Mouse (Mus musculus) midbrain, embryonic 10.5 days (tissue): Measurements from ENCODE around the gene Gnai2. TPM values are rescaled to one million over a fixed set of nuclear protein-coding genes. Genes with fewer than 3 reads are reported as not detected.

ENCODE experiments used
- DNase-seq: peaks from one replicate; pipeline ENCODE4 v3.0.0-alpha.2; 2017; ENCODE audit warnings: low spot score
- H3K27ac ChIP-seq: fragments of 300-500 bp; sonication (generic); replicated peaks from 2 replicates; pipeline ENCODE4 v1.5.1; 2016; ENCODE audit warnings: mild to moderate bottlenecking
- H3K27me3 ChIP-seq: fragments of 300-500 bp; sonication (generic); 2 replicates; pipeline ENCODE4 v1.6.1; 2016; ENCODE audit warnings: low read depth, mild to moderate bottlenecking; ENCODE audit not compliant: poor library complexity, severe bottlenecking
- H3K36me3 ChIP-seq: fragments of 300-500 bp; sonication (generic); 2 replicates; pipeline ENCODE4 v1.6.1; 2016; ENCODE audit warnings: mild to moderate bottlenecking, moderate library complexity
- H3K4me1 ChIP-seq: fragments of 300-500 bp; sonication (generic); 2 replicates; pipeline ENCODE4 v1.6.1; 2016
- H3K4me3 ChIP-seq: fragments of 300-500 bp; sonication (generic); 2 replicates; pipeline ENCODE4 v1.5.1; 2016; ENCODE audit warnings: mild to moderate bottlenecking, moderate library complexity
- H3K9me3 ChIP-seq: fragments of 300-500 bp; sonication (generic); replicated peaks from 2 replicates; pipeline ENCODE4 v1.6.1; 2016; ENCODE audit warnings: mild to moderate bottlenecking
- WGBS: fragments of 180-500 bp; shearing (Covaris S2); methylation state at CpG from one replicate; pipeline ENCODE4 v1.1.7; 2016; 5-methylcytosine and 5-hydroxymethylcytosine counted together
- polyA plus RNA-seq: library from polyadenylated mRNA; unstranded; fragments of >200 nt; fragmentation: Nextera tagmentation; extraction: Ambion mirVana; gene quantifications from 2 replicates; pipeline ENCODE4 v1.2.1, GENCODE M21; 2016

The Gnai2 gene
- polyA plus RNA-seq, 1 experiment from 2014 or later, result 629 TPM

- no peak for DNase-seq
- H3K4me1 ChIP-seq, result peaks cover 29% of the 10 kb centered on the region
- H3K27ac ChIP-seq, result no peak overlapping the region
- peaks cover 9% of the 10 kb centered on the region; the same call in 1 of the 2 replicates for H3K36me3 ChIP-seq
- H3K27me3 ChIP-seq, result no peaks in the 10 kb centered on the region
- WGBS, result 97% methylated on average over 2 of the region's 2 CpGs
- no peaks in the 10 kb centered on the region for H3K9me3 ChIP-seq
- no peak overlapping the region for H3K4me3 ChIP-seq
Measured at GRCm38 (mm10) chr9:107653474-107653873, 18.3 kb upstream of the Gnai2 start.

DNA sequence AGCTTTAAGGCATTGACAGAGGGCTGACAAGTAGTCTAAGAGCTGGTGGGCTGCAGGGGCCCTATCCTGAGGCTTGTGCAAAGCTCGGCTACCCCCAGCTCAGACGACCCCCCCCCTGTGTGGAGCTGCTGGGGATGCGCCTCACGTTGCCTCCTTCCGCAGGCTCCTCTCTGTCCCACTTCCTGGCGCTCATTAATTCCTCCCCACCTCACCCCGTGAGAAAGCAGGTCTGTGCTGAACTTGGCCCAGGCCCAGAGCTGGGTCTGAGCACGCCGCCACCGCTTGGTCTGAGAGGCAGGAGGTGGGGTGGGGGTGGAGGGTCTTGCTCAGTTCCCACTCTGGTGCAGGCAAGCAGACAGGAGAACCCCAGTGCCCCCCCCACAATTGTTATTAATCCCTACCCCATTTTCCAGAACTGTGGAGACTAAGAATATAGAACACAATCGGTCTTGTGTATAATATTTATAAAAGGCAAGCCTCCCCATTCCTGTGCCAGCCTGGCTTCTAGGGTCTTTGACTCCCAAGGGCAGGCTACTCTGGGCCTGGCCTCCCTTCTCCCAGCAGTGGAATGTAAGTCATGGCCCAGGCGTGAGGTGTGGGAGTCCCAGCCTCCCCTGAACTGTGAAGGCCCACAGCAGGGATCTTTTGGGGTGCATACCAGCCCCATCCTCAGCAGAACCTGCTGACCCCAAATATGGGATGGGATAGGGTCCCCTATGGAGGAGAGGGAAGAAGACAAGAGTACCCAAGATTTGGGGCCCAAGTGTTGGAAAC, 15.7 kb upstream of the Gnai2 start:
- Histone ChIP-seq H3K4me1 (peaks cover 22% of the 10 kb centered on the region), H3K4me3 (no peak overlapping the region), H3K27me3 (no peaks in the 10 kb centered on the region), H3K9me3 (no peaks in the 10 kb centered on the region), H3K27ac (peak overlapping the region; percentile 10), H3K36me3 (0 out of 2 replicates have a peak, but pooled peaks cover under 1% of the 10 kb centered on the region)
- DNase-seq, result no peak
- 56% methylated on average over 12 of the region's 12 CpGs for WGBS

DNA sequence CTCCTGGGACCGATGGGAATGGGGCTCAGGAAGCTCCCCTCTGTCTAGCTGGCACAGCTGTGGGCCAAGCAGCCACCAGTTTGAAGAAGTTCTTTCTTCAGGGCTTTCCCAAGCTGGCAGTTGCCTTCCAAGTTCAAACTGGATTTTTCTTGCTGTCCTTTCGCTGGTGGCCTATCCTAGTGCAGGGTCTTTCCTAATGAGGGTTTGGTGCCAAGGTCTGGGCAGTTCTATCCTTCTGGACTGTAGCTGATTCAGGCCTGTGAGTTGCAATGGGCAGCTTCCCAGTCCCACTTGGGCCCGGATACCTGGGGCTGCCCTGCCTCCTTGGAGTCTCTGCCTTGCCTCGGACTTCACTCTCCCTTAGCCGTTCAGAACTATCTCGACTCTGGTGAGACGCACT, 15.1 kb upstream of the Gnai2 start:
- H3K27ac ChIP-seq, result peak overlapping the region; percentile 10; the same call in 1 of the 2 replicates
- DNase-seq, result no peak

GRCm38 (mm10) chr9:107648767-107649166, 13.6 kb upstream of the Gnai2 start:
- Histone ChIP-seq H3K9me3 (no peaks in the 10 kb centered on the region), H3K27ac (no peak overlapping the region), H3K4me1 (peaks cover 40% of the 10 kb centered on the region), H3K27me3 (0 out of 2 replicates have a peak, but pooled peaks cover 5% of the 10 kb centered on the region), H3K36me3 (no peaks in the 10 kb centered on the region), H3K4me3 (no peak overlapping the region)
- 84% methylated on average over 3 of the region's 3 CpGs for WGBS
- DNase-seq, result no peak

More for the DNA sequence above, 15.1 kb upstream of the Gnai2 start:
- Histone ChIP-seq H3K27me3 (0 out of 2 replicates have a peak, but pooled peaks cover 1% of the 10 kb centered on the region), H3K36me3 (no peaks in the 10 kb centered on the region), H3K9me3 (no peaks in the 10 kb centered on the region), H3K4me3 (no peak overlapping the region), H3K4me1 (peaks cover 25% of the 10 kb centered on the region)
- 83% methylated on average over 7 of the region's 7 CpGs for WGBS

GRCm38 (mm10) chr9:107646975-107647374, 11.8 kb upstream of the Gnai2 start:
- Histone ChIP-seq H3K36me3 (no peaks in the 10 kb centered on the region), H3K27ac (no peak overlapping the region), H3K4me1 (peaks cover 42% of the 10 kb centered on the region), H3K9me3 (no peaks in the 10 kb centered on the region), H3K27me3 (0 out of 2 replicates have a peak, but pooled peaks cover 5% of the 10 kb centered on the region), H3K4me3 (no peak overlapping the region)
- no peak for DNase-seq
- 83% methylated on average over 6 of the region's 6 CpGs for WGBS

- no peaks in the 10 kb centered on the region for H3K36me3 ChIP-seq
Measured at GRCm38 (mm10) chr9:107645577-107645976, 10.4 kb upstream of the Gnai2 start.

DNA sequence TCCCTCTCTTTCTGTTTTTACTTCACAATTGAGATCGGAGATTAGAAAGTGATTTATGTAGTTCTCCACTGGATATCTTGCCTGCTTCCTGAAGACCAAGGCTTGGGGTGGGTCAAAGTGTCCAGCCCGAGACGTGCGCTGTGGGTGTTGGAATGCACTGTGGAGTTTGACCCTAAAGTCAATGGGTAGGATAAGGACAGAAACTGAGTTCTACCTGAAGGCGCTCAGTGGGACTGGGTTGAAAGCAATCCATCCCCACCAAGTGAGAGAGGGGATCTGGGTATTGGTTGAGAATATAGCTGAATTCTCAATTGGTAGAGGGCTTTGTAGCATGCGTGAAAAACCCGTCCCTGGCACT, 10.0 kb upstream of the Gnai2 start:
- H3K4me3 ChIP-seq, result peak overlapping the region; percentile 54; the same call in 1 of the 2 replicates
- no peaks in the 10 kb centered on the region for H3K36me3 ChIP-seq
- H3K27me3 ChIP-seq, result 0 out of 2 replicates have a peak, but pooled peaks cover 5% of the 10 kb centered on the region
- 52% methylated on average over 7 of the region's 7 CpGs for WGBS
- no peak for DNase-seq
- peak overlapping the region; percentile 90 for H3K27ac ChIP-seq
- peaks cover 43% of the 10 kb centered on the region for H3K4me1 ChIP-seq
- H3K9me3 ChIP-seq, result no peaks in the 10 kb centered on the region

More at GRCm38 (mm10) chr9:107645577-107645976, 10.4 kb upstream of the Gnai2 start:
- Histone ChIP-seq H3K9me3 (no peaks in the 10 kb centered on the region), H3K27ac (no peak overlapping the region), H3K4me1 (peaks cover 42% of the 10 kb centered on the region), H3K27me3 (0 out of 2 replicates have a peak, but pooled peaks cover 5% of the 10 kb centered on the region), H3K4me3 (no peak overlapping the region)
- peak; percentile 85 for DNase-seq
- WGBS, result 9% methylated on average over 5 of the region's 5 CpGs

GRCm38 (mm10) chr9:107644495-107645152, 9.5 kb upstream of the Gnai2 start:
- Histone ChIP-seq H3K27me3 (0 out of 2 replicates have a peak, but pooled peaks cover 5% of the 10 kb centered on the region), H3K36me3 (no peaks in the 10 kb centered on the region), H3K4me1 (peaks cover 46% of the 10 kb centered on the region), H3K27ac (peak overlapping the region; percentile 90), H3K4me3 (peak overlapping the region; percentile 54), H3K9me3 (no peaks in the 10 kb centered on the region)
- peak; percentile 94 for DNase-seq
- 6% methylated on average over 35 of the region's 35 CpGs for WGBS

DNA sequence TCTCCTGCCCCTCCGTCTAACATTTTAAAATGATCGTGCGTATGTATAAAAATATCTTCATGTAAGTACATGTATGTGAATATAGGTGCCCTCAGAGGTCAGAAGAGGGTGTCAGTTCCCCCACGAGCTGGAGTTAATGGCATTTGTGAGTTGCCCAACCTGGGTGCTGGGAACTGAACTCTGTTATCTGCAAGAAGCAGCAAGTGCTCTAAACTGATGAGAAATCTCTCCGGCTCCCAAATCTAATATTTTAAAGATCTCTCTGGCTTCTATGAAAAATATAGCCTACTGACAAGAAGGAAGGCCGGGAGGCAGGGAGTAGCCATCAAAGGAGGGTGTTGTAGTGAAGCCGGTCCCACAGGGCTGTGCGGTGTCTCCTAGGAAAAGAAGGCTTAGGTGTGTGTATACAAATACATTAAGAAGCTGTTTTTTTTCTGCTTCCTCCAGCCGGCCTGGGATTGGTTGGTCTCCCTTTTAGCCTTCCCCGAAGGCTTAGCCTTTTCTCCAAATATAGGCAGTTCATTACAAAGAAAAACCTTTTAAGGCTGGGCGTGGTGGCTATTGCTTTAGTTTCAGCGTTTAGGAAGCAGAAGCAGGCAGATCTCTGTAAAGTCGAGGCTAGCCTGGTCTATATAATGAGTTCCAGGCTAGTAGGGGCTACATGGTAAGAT, 8.5 kb upstream of the Gnai2 start:
- 93% methylated on average over 13 of the region's 13 CpGs for WGBS
- Histone ChIP-seq H3K36me3 (no peaks in the 10 kb centered on the region), H3K4me3 (peak overlapping the region; percentile 54), H3K4me1 (peaks cover 53% of the 10 kb centered on the region), H3K27ac (peak overlapping the region; percentile 90), H3K9me3 (no peaks in the 10 kb centered on the region), H3K27me3 (0 out of 2 replicates have a peak, but pooled peaks cover 5% of the 10 kb centered on the region)
- no peak for DNase-seq

GRCm38 (mm10) chr9:107641666-107642065, 6.5 kb upstream of the Gnai2 start:
- Histone ChIP-seq H3K27ac (peak overlapping the region; percentile 83), H3K27me3 (0 out of 2 replicates have a peak, but pooled peaks cover 5% of the 10 kb centered on the region), H3K4me1 (peaks cover 69% of the 10 kb centered on the region), H3K9me3 (no peaks in the 10 kb centered on the region), H3K36me3 (no peaks in the 10 kb centered on the region), H3K4me3 (0 out of 2 replicates have a peak overlapping the region, but pooled peaks have one; percentile 1)
- WGBS, result 35% methylated on average over 8 of the region's 8 CpGs
- DNase-seq, result no peak

DNA sequence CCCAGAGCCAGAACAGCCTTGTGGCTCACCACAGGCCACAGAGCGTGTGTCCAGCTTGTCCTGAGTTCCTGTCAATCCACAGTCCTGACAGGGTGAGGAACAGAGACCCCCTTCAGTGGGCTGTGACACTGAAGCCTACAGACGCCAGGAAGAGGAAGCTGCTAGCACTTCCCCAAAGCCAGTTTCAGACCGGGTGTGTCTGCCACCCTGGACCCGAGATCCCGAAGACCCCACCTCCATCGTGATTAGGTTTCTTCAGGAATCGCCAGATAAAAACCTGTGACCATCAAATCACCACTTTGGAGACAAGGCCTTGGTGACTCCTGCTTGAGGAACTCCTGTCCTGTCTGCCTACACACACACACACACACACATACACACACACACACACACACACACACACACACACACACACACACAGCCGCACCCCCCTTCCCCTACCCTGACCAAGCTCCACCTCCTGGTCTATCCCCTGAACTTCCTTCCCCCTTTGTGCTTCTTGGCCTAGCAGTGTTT, 5.1 kb upstream of the Gnai2 start:
- 30% methylated on average over 8 of the region's 8 CpGs for WGBS
- Histone ChIP-seq H3K27ac (peak overlapping the region; percentile 83), H3K36me3 (no peaks in the 10 kb centered on the region), H3K27me3 (0 out of 2 replicates have a peak, but pooled peaks cover 4% of the 10 kb centered on the region), H3K4me3 (peak overlapping the region; percentile 9; the same call in 1 of the 2 replicates), H3K9me3 (no peaks in the 10 kb centered on the region), H3K4me1 (peaks cover 80% of the 10 kb centered on the region)
- DNase-seq, result no peak

GRCm38 (mm10) chr9:107637070-107637469, 1.9 kb upstream of the Gnai2 start:
- 12% methylated on average over 7 of the region's 7 CpGs for WGBS
- peaks cover 14% of the 10 kb centered on the region for H3K36me3 ChIP-seq
- H3K9me3 ChIP-seq, result no peaks in the 10 kb centered on the region
- no peaks in the 10 kb centered on the region for H3K27me3 ChIP-seq
- H3K4me1 ChIP-seq, result peaks cover 90% of the 10 kb centered on the region
- DNase-seq, result peak; percentile 89
- peak overlapping the region; percentile 39 for H3K4me3 ChIP-seq
- H3K27ac ChIP-seq, result peak overlapping the region; percentile 98
